Mouse (Mus musculus) c-Kit-positive CD71-negative TER-119-negative erythroid progenitor cells, embryonic 14.5 days (primary cell): ENCODE data around the gene Ttc7b.

Source experiments
- DNase-seq: peaks from one replicate; pipeline ENCODE4 v3.0.0-alpha.2; 2013; ENCODE audit warnings: low read depth

The Ttc7b gene

DNA sequence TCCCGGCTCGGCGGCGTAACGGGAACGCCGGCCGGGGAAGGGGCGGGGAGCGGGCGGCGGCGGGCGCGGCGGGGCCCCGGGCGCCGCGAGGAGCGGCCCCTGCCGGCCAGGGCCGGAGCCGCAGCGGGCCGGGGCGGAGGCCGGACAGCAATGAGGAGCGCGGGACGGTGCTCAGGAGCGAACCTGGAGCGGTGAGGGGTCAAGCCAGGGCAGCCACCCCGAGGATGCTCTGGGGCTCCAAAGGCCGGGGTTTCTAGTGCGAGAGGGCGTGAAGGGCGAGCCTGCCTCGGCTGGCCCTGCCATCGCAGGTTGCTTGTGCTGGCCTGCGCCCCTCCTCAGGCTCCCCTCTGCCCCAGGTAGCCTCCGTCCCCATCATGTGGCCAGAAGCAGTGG lies at the start of gene Ttc7b:
TSS of gene Ttc7b (minus strand) at position 33 of the 393 bp plus-strand sequence.
- no peak for DNase-seq

DNA sequence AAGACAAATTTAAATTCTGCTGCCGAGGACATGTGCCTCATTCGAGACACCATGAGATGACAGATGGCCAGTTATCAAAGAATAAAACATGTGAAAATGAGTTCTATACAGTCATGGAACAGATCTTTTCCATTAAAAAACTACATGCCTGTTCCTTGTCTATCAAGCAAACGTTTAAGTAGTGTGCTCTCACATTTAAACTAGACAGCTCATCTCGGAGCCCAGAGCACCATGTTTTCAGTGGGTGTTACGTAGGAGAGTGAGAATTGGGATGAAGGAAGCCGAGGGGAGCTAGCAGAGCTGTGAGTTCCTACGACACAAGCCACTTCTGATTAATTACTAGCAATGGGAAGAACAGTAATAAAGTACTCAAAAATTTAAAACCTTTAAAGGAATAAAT lies 48.2 kb upstream of the Ttc7b start:
- no peak for DNase-seq

DNA sequence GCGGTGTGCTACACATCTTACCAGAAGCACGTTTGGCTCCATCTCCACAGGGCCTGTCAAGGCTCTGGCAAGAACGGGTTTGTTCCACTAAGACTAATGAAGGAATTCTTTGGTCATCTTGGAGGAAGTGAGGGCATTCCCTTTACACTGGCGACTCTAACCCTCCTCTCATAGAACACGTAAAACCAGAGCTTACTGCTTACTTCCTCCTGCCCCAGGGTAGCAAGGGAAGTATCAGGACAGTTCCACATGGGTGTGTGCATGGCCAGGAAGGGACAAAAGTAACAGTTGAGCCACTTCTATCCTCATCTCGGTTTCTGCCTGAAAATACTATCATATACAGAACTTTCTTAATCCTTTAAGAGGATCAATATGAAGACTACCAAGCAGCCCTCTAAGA lies 47.5 kb upstream of the Ttc7b start:
- DNase-seq, result no peak

DNA sequence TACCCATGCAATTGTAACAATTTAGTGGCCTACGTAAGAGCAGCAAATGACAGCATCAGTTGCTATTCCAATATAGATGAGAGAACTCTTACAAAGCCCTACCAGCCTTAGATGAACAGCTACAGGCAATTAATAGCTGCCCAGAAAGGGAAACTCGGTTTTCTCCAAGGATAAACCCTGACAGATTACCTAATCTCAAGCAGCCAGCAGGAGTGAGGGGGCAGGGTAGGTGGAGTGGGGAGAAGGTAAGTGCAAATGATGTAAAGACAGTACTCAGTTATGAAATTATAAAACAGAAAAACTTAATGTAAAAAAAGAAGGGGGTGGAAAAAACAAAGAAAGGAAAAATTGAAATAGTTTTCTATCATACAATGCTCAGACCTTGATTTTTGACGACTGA lies 47.0 kb upstream of the Ttc7b start:
- DNase-seq, result no peak

DNA sequence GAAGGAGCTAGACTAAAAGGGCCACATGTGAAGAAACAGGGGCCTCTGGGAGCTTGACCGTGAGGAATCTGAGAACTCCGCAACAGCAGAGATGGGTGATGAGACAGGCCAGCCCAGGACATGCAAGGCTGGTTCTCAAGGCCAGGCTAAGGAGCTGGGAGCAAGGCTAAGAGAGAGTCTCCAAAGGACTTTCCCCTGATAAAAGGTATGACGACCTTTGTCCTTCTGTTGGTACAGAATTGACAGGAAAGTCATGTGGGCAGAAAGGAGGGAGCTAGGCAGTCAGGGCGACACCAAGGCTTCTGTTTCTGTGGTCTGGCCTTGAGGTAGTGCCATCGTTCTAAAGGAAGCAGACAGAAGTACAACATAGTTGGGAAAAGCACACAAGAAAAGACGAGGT lies 33.0 kb upstream of the Ttc7b start:
- no peak for DNase-seq

DNA sequence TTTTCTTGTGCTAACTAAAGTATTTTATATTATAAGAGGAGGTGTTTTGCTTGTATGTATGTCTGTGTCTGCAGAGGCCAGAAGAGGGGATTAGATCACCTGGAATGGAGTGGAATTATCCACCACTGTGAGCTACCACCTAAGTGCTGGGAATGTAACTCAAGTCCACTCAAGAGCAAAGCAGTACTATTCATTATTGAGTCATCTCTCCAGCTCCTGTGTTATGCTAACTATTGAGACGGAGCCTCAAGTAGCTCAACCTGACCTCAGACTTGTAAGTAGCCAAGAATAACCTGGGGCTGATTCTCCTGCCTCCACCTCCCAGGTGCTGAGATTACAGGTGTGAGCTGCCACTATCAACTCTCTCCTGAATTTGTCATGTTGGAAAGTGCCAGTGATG lies 31.3 kb upstream of the Ttc7b start:
- no peak for DNase-seq

DNA sequence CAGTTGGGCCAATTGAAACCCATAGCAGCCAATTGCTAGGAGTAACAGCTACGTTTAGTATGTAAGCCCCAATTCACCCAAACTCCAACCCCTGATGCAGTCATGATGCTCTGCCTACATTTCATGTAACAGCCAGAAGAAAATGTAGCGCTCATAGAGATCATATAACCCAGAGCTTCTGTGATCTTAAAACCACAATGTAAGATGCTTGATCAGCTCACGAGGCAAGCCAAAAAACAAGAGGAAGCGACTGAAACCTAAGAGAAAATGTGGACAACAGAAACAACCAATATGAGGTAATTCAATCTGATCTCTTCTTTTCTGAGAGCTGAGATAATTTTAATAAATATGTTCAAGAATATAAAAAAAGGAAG lies 23.6 kb upstream of the Ttc7b start:
- no peak for DNase-seq

DNA sequence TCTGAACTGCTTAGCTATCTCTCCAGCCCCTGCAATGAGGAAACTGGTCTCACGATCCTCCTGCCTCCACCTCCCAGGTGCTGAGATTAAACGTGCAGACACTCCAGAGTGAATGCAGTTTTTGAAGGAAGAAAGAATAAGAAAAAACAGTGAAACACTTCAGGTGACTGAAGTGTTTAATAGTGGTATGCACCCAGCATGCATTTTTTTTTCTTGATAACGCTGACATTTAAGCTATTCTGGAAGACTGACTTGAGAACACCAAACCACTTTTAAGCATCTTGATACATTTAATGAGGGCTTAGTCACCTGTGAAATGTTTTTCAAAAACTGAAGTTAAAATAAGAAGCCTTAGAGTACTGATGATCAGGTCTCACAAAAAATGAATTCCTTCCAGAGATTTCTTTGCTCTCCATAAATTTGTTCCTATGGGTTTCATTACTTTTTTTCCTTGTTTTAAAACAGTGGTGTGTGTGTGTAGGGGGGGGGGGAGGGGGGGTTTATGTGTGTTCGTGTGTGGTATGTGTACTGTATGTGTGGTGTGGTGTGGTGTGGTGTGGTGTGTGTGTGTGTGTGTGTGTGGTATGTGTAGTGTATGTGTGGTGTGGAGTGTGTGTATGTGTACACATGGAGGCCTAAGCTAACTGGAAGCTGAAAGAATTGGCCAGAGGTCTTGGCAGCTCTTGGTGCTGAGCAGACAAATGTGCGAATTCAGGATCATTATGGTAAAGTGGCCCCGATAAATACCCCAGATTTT lies 23.0 kb upstream of the Ttc7b start:
- DNase-seq, result no peak

DNA sequence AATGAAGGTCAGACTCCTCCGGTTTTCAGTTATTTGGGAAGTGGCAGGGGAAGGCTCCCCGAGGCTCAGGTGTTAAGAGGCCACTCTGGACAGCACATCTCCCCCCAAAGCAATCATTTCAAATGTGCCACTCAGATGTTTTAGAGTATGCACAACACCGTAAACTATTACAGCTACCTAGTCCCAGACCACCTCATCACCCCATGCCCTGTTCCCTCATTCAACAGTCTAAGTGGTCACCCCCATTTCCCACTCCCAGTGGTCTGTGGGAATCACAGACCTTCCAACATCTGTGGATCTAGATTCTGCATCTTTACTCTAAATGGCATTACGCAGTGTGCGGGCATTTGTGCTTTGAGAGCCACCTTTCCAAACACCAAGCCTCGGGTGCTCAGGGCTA lies 21.9 kb upstream of the Ttc7b start:
- no peak for DNase-seq

DNA sequence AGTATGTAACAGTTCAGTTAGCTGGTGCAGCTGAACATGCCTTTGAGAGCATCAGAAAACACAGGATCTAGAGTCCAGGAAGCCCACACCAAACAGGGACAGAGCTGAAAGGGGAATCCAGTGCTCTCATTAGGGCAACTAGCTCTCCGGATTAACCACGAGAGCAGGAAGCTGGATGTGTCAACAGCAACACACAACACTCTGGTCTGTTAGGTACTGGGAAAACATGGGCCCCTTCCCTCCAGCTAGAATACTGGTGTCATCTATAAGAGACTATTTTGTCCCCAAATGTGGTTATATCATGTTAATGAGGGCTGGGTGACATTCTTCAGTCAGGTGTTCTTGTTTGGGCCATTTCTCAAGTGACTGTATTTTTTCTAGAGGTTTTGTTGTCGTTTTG lies 21.4 kb upstream of the Ttc7b start:
- DNase-seq, result no peak

DNA sequence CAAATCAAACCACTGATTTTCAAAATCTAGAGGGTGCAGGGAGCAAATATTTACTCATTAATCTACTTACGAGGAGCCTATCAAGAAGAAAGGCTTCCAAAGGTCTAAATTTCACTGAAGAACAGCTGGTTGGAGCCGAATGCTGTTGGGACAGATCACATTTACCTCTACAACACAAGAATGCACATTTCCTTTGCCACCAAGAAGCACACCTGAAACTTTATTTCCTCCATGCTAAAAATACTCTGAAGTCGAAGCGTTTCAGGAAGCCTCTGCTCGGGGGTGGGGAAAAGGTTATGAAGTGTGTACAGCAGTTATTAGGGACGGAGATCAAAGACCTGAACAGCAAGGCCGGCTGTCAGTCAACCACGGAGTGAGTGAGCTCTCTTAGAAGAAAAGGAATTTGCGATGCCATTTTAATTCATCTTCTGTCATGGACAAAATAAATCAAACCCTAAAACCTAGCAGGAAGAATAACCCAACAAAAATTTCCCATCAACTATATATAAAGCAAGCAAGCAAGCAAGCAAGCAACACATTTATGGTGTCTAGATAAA lies 18.6 kb upstream of the Ttc7b start:
- no peak for DNase-seq

DNA sequence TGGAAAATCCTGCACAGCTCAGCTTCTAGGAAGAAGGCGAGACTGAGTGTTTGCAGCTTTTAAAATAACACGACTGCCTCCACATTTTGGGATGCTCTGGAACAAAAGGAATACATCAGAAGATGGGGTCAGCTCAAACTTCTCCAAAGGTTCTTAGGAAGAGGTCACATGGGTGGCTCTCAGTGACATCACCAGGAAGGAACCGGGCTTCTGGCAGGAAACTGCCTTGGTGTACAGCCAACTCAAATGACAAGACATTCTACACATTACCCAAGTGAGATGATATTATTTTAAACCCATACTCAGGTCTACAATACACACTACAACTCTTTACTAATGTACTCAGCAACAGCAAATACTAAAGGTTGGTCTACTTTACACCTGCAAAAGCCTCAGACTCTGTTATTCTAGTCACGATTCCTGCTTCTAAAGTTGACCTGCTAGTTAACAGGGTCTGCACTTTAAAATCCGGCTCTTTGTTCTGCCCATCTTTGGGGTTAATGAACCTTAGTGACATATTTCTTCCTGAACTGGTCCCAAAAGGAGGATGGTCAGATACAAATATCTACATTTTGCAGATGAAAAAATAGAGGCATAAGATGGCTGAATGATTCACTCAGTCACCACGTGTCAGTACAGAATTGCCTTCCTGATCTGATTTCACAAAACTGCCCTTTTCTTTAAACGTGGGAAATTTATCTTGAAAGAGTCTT lies 18.0 kb upstream of the Ttc7b start:
- no peak for DNase-seq

DNA sequence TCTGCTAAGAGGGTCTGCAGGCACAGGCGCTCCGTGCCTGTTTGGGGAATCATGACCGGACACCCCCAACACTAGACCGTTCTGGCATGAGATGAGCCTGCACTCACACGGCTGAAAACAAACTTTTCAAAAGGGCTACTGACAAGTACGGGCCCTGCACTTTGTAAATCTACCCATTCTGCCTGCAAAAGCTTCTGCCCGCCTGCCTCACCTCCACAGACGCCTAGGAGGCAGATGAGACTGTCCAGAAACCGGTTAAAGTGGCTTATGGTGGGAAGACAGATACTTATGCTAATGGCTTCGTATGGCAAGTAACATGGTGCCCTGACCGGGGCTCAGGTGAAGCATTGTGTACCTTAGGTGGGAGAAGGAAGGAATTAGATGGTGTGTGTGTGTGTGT lies 16.5 kb upstream of the Ttc7b start:
- DNase-seq, result no peak

DNA sequence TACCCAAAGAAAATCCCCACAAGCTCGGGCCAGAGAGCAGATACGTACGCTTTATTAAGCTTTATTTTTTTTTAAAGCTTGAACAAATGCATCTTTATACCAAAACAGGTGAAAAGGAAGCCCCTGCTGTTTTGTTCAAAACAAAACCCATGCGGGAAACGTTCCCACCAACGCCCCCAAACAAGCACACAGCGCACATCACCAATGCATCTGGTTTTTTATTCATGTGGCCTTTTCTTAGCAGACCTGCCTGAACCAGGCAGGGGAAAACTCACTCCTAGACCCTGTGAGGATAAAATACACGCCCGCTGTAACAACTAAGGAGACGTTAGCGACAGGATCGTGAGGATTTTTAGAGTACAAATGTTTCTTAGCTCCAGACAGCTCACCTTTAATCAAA lies 14.4 kb upstream of the Ttc7b start:
- DNase-seq, result no peak

DNA sequence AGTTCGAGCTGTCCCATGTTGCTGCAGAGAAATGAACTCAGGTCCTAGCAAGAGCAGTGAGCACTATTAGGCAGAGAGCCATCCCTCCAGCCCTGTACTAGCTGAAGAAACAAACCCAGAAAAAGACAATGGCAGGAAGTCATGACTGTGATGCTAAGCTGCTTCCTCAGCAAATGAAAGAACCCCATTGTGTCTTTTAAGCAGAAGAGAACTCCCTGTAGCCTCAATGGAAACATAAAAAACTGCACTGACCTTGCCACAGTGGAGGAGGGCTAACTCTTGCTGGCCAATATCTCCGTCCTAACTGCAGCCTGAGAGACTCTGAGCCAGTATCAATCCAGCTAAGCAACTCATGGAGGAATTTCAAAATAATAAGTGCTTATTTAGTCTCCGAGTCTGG lies 13.4 kb upstream of the Ttc7b start:
- no peak for DNase-seq

DNA sequence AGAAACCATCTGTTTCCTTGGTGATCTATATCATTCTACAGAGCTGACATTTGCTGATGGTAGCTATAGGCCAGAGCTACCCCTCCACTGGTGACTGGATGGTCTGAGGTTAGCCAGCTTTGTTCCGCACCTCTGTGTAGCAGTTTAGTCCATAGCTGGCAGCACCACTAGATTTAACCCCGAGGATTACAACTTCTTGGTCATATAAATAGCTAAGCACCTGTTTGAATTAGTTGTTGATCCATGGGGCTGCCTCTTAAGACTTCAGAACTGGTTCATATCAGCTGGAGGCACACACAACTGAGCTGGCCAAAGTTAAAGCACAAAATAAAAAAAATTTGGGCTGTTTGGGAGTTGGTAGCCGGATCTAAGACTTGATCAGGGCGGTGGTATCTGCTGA lies 12.6 kb upstream of the Ttc7b start:
- no peak for DNase-seq

DNA sequence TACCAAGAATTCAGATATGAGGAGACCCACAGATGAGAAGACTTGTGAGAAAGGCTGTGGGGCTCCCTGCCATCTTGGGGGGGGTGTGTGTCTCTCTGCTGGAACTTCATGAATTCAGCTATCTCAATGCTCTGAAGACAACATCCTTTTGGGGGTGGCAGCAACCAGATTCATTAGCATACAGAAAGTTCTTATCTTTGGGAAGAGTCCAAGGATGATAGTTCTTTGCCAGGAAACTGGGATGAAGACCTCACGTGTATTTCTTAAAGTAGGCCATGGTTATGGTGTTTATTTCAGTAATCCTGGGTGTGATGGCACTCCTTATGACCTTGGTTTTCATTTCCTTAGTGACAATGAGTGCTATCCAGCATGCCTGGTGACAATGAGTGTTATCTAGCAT lies 11.1 kb upstream of the Ttc7b start:
- no peak for DNase-seq

DNA sequence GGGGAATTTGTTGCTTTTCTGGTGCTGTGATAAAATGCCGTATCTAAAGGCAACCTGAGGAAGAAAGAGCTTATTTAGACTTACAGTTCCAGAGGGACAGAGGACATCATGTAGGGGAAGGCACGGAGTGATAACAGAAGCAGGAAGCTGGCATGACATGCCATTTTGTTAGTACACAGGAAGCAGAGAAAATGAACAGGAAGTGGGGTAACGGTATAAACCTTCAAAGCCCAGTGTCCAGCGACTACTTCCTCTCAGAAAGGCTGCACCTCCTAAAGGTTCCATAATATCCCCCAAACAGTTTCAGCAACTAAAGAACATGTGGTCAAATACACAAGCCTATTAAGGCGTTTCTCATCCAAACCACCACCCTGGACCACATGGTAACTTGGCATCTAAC lies 10.2 kb upstream of the Ttc7b start:
- no peak for DNase-seq

DNA sequence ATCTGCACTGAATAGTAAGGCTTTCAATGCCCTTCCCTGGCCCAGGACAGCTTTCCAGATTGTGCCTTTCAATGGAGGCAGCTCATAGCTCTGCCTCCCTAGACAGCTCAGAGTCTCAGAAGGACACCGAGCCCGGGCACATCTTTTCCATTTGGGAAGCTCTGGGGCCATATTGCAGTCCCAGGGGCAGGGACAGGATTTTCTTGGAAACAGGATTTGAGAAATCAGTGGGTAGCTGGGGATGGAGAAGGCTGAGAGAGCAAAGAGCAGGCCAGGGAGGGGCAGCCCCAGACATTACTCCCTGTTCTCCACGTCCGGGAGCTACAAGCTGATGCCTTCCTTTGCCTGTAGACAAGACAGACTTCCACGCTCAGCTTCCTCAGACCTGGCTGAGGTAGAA lies 9.0 kb upstream of the Ttc7b start:
- no peak for DNase-seq

DNA sequence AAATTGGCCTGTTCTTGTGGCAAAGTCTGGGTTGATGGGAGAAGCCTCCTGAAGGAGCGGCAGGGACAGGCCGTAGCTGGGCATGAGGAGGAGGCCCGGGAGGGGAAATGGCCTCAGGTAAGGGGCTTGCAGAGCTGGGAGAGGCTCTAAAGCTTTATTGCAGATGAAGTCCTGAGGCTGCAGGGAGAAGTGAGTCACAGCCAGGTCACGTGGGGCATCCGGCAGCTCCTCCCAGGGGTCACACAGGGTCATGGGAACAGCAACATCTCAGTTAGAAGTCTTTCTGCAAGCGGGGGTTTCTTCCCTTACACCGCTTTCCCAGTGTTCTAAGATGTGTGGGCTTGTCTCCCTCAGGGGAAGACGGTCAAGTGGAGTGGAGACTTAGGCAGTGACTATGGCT lies 8.5 kb upstream of the Ttc7b start:
- no peak for DNase-seq

DNA sequence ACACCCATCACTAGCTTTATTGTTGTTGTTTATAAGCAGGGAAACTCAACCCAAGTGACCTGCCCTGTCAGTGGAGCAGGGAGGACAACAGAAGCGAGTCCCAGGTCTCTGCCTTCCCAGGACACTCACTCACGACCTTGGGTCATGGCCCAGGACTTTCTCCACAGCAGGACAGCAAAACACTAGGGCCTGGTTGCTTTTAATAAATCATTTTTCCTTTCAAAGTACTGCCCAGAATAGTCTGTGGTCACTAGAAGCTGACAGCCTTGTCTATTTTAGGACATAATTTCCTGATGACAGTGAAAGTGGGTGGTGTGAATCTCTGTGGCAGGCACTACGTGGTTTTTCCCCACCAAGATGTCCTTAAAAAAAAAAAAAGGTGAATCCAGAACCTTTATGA lies 7.6 kb upstream of the Ttc7b start:
- DNase-seq, result no peak

DNA sequence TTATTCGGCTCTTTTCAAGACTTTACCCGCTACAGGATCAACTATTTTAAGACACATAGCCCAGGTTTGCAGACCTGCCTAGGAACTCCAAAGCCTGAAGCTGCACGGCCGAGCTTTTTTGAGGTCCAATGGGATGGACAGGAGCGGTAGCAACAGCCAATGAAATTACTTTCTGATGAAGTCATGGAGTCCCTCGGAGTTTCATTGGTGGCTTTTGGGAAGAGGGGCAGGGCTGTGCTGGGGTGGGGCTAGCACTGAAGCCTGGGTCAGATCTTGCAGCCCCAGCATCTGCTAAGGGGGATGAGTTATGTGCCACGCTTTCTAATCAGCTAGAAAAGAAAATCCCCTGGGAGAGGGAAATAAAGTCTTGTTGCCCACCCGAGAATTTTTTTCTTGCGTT lies 7.1 kb upstream of the Ttc7b start:
- peak; percentile 67 for DNase-seq

DNA sequence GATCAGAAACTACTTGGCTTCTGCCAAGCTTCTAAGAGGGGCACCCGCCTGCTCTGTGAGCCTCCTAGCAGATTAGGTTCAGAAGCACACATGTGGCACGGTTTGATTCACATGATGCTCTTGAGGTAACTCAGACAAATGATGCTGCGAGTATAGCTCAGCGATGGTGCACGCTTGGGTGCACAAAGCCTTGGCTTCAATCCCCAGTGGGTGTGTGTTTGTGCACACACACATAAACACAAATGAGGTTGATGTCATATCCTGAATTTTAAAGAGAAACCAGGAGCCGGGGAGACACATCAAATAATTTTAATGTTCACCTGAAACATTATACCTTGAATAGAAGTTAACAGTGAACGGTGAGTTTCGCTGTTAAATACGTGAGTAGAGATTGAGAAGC lies 6.6 kb upstream of the Ttc7b start:
- no peak for DNase-seq

DNA sequence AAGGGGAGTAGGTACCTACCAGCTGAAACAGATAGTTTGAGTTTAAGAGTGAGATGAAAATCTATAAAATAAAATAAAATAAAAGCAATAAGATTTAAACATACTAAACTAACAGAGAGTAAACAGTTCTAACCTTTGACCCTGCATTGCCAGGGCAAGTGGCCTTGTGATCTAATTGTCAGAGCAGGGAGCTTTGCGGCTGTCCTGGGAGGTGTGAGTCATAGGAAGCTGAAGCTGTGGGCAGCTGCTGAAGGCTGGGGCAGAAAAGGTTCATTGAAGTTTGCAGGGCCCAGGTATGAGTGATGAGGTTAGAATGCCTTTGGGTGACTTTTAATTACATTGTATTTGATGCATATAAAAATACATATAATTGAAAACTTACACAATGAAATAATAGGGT lies 5.3 kb upstream of the Ttc7b start:
- DNase-seq, result no peak
